Mouse (Mus musculus) hindbrain, embryonic 13.5 days (tissue): ENCODE results near the gene Zswim7. TPM values are rescaled to one million over a fixed set of nuclear protein-coding genes. Genes with fewer than 3 reads are reported as not detected.

Experiments
- ATAC-seq: fragments of 200-750 bp; cut with Nextera tagmentation; 2 replicates; pipeline ENCODE4 v1.8.0; 2017; ENCODE audit warnings: moderate TSS enrichment; ENCODE audit not compliant: low FRiP score
- H3K27ac ChIP-seq: fragments of 300-500 bp; sonication (generic); 2 replicates; pipeline ENCODE4 v1.5.1; 2015; ENCODE audit warnings: inconsistent platforms, mild to moderate bottlenecking, moderate library complexity
- H3K27me3 ChIP-seq: fragments of 300-500 bp; sonication (generic); 2 replicates; pipeline ENCODE4 v1.6.1; 2015; ENCODE audit warnings: mild to moderate bottlenecking, inconsistent platforms
- H3K36me3 ChIP-seq: fragments of 300-500 bp; sonication (generic); 2 replicates; pipeline ENCODE4 v1.6.1; 2015; ENCODE audit warnings: mild to moderate bottlenecking, inconsistent platforms
- H3K4me1 ChIP-seq: fragments of 300-500 bp; sonication (generic); replicated peaks from 2 replicates; pipeline ENCODE4 v1.6.1; 2015; ENCODE audit warnings: inconsistent platforms
- H3K4me2 ChIP-seq: fragments of 300-500 bp; sonication (generic); 2 replicates; pipeline ENCODE4 v1.6.1; 2015; ENCODE audit warnings: inconsistent platforms, mild to moderate bottlenecking, moderate library complexity
- H3K4me3 ChIP-seq: fragments of 300-500 bp; sonication (generic); 2 replicates; pipeline ENCODE4 v1.5.1; 2015; ENCODE audit warnings: mild to moderate bottlenecking, inconsistent platforms
- H3K9ac ChIP-seq: fragments of 300-500 bp; sonication (generic); 2 replicates; pipeline ENCODE4 v1.6.1; 2015; ENCODE audit warnings: mild to moderate bottlenecking, inconsistent platforms
- H3K9me3 ChIP-seq: fragments of 300-500 bp; sonication (generic); 2 replicates; pipeline ENCODE4 v1.6.1; 2016; ENCODE audit warnings: inconsistent platforms
- WGBS: fragments of 180-500 bp; shearing (Covaris S2); methylation state at CpG from one replicate; pipeline ENCODE4 v1.1.7; 2015; 5-methylcytosine and 5-hydroxymethylcytosine counted together
- polyA plus RNA-seq: library from polyadenylated mRNA; unstranded; fragments of >200 nt; fragmentation: Nextera tagmentation; extraction: Ambion mirVana; gene quantifications from 2 replicates; pipeline ENCODE4 v1.2.1, GENCODE M21; 2015

Zswim7 gene
- polyA plus RNA-seq, 1 experiment from 2014 or later: 16.1 TPM

DNA sequence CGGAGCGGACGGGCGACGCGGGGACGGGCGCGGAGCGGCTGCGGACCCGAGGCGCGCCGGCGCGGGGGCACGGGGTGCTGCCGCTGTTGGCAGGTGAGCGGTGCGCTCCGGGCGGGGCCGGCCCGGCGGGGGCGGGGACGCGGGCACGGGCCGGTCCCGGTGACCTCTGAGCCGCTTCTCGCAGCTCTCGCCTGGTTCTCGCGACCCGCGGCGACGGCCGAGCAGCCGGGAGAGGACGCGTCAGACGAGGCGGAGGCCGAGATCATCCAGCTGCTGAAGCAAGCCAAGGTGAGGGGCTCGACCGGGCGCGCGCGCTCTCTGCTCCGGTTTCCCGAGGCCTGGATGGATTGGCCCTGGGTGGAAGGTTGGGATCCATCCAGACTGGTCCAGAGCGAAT lies 424 bp upstream of the Zswim7 start:
- Histone ChIP-seq H3K4me3 (peak overlapping the region; percentile 94), H3K27me3 (no peaks in the 10 kb centered on the region), H3K4me2 (peak overlapping the region; percentile 72), H3K4me1 (peaks cover 14% of the 10 kb centered on the region), H3K36me3 (peaks cover 32% of the 10 kb centered on the region), H3K9me3 (no peaks in the 10 kb centered on the region), H3K27ac (peak overlapping the region; percentile 93), H3K9ac (peak overlapping the region; percentile 89)
- 0% methylated on average over 18 of the region's 57 CpGs for WGBS
- peak; percentile 81 for ATAC-seq

DNA sequence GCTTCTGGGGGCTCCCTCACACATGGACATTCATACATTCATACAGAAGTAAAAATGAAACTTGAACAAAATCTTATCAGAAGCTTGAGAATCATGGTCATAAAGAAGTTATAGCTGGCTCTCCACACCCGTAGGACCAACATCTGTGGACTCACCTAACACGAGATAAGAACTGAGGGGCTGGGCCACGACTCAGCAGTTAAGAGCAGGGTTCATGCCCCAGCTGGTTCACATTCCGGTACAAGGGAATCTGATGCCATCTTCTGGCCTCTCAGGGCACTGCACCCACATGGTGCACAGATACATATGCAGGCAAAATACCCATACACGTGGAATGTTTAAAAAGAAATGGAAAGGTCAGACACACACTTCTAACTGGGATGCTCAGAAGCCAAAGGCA lies 3.1 kb downstream of the Zswim7 start:
- no peaks in the 10 kb centered on the region for H3K9me3 ChIP-seq
- H3K4me2 ChIP-seq: no peak overlapping the region
- no peak for ATAC-seq
- no peak overlapping the region for H3K27ac ChIP-seq
- peaks cover under 1% of the 10 kb centered on the region for H3K36me3 ChIP-seq
- no peak overlapping the region for H3K9ac ChIP-seq
- H3K4me1 ChIP-seq: peaks cover 10% of the 10 kb centered on the region
- no peak overlapping the region for H3K4me3 ChIP-seq
- no peaks in the 10 kb centered on the region for H3K27me3 ChIP-seq
- 22% methylated on average over 5 of the region's 5 CpGs for whole genome bisulfite sequencing

DNA sequence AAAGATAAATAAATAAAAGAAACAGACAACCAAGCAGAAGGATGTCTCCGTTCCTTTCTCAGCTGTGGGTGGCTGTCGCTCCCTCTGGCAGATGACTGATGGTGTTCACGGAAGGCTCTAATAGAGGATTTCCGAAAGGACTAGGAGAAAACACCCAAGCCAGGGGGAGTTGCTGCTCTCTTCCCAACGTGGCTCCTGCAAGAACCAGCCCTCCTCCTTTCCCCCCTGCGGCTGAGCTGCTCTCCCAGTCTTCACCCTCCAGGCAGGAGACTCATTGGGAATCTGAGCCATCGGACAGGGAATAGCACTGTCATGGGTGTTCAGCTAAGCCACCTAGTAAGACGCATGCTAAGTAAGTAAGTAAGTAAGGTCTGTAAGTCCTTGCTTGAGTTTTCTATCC lies 4.1 kb downstream of the Zswim7 start:
- Histone ChIP-seq H3K9ac (no peak overlapping the region), H3K4me1 (peaks cover 2% of the 10 kb centered on the region), H3K4me3 (no peak overlapping the region), H3K27ac (no peak overlapping the region), H3K36me3 (no peaks in the 10 kb centered on the region), H3K27me3 (no peaks in the 10 kb centered on the region), H3K9me3 (no peaks in the 10 kb centered on the region), H3K4me2 (no peak overlapping the region)
- no peak for ATAC-seq
- WGBS: 59% methylated on average over 8 of the region's 8 CpGs

DNA sequence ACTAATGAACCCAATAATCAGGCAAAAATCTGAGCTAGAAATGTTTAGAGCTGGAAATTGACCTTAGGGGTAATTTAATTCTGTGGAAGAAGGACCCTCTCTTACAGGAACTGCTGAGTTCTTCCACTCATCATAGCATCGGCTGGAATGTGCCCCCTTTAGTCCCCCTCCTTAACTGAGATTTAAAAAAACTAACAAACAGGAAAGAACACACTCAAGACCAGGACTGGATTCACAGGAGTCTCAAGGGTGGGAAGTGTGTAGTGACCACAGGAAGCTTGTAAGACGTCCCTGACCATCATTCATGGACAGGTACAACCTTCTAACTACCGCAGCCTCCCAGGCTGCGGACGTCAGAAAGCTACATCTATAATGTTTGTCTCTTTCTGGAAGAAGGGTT lies 10.3 kb downstream of the Zswim7 start:
- no peak overlapping the region for H3K4me2 ChIP-seq
- no peaks in the 10 kb centered on the region for H3K36me3 ChIP-seq
- WGBS: 68% methylated on average over 5 of the region's 5 CpGs
- ATAC-seq: no peak
- H3K27ac ChIP-seq: no peak overlapping the region
- no peak overlapping the region for H3K4me3 ChIP-seq
- H3K27me3 ChIP-seq: no peaks in the 10 kb centered on the region
- H3K9ac ChIP-seq: no peak overlapping the region
- peaks cover 22% of the 10 kb centered on the region for H3K4me1 ChIP-seq
- H3K9me3 ChIP-seq: no peaks in the 10 kb centered on the region

DNA sequence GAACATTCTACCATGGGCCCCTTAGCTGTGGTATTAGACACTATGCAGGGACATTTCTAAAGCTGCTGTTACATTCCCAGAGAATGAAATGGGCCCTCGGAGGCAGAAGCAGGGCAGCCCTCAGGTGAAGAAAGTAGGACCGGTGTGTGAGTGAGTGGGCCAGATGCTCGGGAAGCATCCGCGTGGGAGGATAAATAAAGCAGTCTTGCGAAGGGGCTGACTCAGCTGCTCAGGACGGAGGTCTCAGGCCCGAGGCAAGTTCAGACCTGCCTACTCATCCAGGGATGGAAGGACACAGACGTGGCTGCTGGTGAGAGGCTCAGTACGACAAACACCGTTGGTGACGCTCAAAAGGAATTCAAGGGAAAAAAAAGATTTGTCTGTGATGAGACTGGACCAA lies 12.1 kb downstream of the Zswim7 start:
- H3K27me3 ChIP-seq: no peaks in the 10 kb centered on the region
- H3K9ac ChIP-seq: no peak overlapping the region
- H3K9me3 ChIP-seq: no peaks in the 10 kb centered on the region
- 74% methylated on average over 12 of the region's 12 CpGs for WGBS
- no peak for ATAC-seq
- H3K36me3 ChIP-seq: no peaks in the 10 kb centered on the region
- H3K4me1 ChIP-seq: peaks cover 29% of the 10 kb centered on the region
- H3K4me2 ChIP-seq: no peak overlapping the region
- no peak overlapping the region for H3K27ac ChIP-seq
- no peak overlapping the region for H3K4me3 ChIP-seq

DNA sequence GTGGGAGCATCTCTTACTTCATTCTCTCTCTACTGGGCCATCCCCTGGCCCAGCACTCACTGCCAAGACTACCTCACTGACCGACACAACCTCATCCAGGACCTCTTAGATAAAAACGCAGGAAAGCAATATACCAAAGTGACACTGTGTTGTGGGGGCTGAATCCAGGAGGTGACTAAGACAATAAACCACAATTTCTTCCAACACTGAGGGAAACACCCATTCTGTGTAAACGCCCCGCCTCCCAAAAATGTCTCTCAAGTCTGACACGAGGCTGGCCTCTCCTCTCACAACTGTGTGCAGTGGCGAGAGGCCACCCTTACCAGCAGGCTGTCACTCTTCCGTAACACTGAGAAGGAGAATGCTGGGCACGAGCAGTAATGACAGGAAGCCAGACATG lies 12.8 kb downstream of the Zswim7 start:
- H3K9ac ChIP-seq: no peak overlapping the region
- H3K4me2 ChIP-seq: no peak overlapping the region
- 80% methylated on average over 8 of the region's 8 CpGs for WGBS
- H3K4me3 ChIP-seq: no peak overlapping the region
- no peaks in the 10 kb centered on the region for H3K27me3 ChIP-seq
- H3K36me3 ChIP-seq: no peaks in the 10 kb centered on the region
- H3K9me3 ChIP-seq: no peaks in the 10 kb centered on the region
- H3K27ac ChIP-seq: no peak overlapping the region
- ATAC-seq: no peak
- H3K4me1 ChIP-seq: peaks cover 34% of the 10 kb centered on the region

DNA sequence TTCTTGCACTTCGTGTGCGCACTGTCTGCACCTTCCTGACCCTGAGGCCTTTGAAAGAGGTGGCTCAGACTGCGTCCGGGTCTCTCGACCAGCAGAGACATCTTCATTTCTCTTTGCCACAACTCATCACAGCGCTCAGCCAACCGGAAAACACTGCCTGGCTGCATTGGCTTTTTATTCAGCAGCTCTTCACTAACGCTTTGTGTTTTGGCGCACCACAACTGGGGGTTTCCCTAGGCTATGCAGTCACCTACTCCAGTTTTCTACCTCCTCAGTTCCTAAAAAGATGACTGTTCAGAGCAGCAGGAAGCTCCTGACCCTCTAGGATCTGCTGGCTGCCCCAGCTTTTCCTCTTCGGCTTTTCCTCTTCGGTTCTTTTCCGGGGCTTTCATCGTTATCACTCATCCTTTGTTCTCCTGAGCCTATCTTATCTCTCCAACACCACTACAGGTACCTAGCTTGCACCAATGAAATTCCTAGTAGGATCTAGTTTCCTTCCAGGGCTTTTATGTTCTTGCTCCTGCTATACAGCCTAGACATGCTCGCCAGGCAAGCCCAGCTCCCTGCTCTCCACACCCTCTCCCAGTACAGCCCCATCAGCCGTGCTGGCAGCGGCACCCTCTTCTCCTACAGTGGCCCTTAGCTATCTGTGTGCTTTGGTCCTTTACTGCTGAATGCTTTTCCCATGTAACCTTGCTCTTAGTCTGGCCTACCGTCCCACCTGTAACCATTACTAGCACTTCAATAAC lies 14.5 kb downstream of the Zswim7 start:
- no peak overlapping the region for H3K4me3 ChIP-seq
- peaks cover 35% of the 10 kb centered on the region for H3K4me1 ChIP-seq
- peak overlapping the region; percentile 35; the same call in 1 of the 2 replicates for H3K9ac ChIP-seq
- no peaks in the 10 kb centered on the region for H3K27me3 ChIP-seq
- 42% methylated on average over 17 of the region's 17 CpGs for WGBS
- H3K9me3 ChIP-seq: no peaks in the 10 kb centered on the region
- H3K4me2 ChIP-seq: no peak overlapping the region
- H3K36me3 ChIP-seq: no peaks in the 10 kb centered on the region
- ATAC-seq: no peak
- peak overlapping the region; percentile 60 for H3K27ac ChIP-seq

DNA sequence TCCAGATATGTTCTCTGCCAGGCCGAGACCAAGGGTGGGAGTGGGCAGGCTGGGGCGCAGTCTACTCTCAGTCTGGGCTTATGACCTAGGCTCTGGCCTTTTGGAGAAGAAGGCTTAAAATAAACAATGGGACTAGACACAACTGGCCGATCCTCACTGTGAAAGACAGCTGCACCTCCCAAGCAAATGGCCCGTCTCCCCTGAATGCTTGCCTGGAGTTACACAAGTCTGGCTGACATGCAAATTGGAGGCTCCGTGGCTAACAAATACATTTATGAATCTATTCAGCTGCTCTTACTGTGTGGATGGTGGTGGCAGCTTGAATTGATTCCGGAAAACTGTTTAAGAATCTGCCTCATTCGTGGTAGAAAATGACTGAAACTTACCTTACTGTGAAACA lies 15.5 kb downstream of the Zswim7 start:
- Histone ChIP-seq H3K4me3 (no peak overlapping the region), H3K27ac (0 out of 2 replicates have a peak overlapping the region, but pooled peaks have one; percentile 4), H3K4me1 (peaks cover 35% of the 10 kb centered on the region), H3K9ac (no peak overlapping the region; the same call in 1 of the 2 replicates), H3K9me3 (no peaks in the 10 kb centered on the region), H3K27me3 (no peaks in the 10 kb centered on the region), H3K36me3 (no peaks in the 10 kb centered on the region), H3K4me2 (no peak overlapping the region)
- no peak for ATAC-seq
- WGBS: 41% methylated on average over 7 of the region's 7 CpGs

DNA sequence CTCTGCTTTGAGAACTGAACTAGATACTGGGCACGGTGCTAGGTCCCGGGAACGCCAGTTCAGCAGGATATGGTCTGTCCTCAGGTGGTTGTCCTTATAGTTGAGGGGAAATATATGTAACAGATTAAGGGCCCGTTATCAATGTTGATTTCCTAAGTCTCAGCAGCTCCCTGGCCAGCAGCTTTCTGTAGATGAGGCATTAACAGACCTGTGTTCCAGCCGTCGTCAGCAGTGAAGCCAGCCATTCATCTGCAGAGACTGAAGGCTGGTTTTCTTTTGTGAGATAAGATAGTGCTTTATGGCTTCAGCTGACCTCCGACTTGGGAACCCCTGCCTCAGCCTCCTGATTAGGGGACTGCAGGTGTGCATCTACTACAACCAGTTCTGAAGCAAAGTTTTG lies 17.2 kb downstream of the Zswim7 start:
- no peak for ATAC-seq

DNA sequence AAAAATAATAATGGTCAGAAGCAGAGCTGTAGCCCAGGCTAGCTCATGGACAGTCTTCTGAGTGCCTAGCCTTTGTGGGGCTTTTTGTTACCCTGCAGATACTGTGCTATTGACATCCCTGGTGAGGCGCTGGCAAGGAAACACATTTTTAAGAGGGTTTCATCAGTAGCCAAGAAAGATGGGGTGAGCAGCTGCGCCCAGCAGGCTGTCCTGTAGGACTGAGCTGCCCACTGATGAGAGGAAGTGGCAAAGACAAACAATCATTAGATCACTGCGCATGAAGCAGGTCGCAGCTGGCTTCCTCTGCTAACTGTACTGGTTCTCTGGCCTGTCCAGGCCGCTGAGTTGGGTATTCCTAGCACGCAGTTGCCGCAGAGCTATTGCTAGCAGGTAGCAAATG lies 17.6 kb downstream of the Zswim7 start:
- Histone ChIP-seq H3K27me3 (no peaks in the 10 kb centered on the region), H3K36me3 (no peaks in the 10 kb centered on the region), H3K4me1 (peaks cover 34% of the 10 kb centered on the region), H3K27ac (0 out of 2 replicates have a peak overlapping the region, but pooled peaks have one; percentile 23), H3K4me2 (no peak overlapping the region), H3K4me3 (no peak overlapping the region), H3K9me3 (no peaks in the 10 kb centered on the region), H3K9ac (no peak overlapping the region)
- WGBS: 63% methylated on average over 7 of the region's 7 CpGs
- ATAC-seq: no peak

More for the DNA sequence above, 17.2 kb downstream of the Zswim7 start:
- 72% methylated on average over 7 of the region's 7 CpGs for WGBS
- H3K9ac ChIP-seq: no peak overlapping the region
- no peaks in the 10 kb centered on the region for H3K36me3 ChIP-seq
- no peaks in the 10 kb centered on the region for H3K27me3 ChIP-seq
- H3K9me3 ChIP-seq: no peaks in the 10 kb centered on the region
- no peak overlapping the region for H3K4me3 ChIP-seq
- H3K4me1 ChIP-seq: peaks cover 34% of the 10 kb centered on the region
- H3K4me2 ChIP-seq: no peak overlapping the region
- 0 out of 2 replicates have a peak overlapping the region, but pooled peaks have one; percentile 23 for H3K27ac ChIP-seq

DNA sequence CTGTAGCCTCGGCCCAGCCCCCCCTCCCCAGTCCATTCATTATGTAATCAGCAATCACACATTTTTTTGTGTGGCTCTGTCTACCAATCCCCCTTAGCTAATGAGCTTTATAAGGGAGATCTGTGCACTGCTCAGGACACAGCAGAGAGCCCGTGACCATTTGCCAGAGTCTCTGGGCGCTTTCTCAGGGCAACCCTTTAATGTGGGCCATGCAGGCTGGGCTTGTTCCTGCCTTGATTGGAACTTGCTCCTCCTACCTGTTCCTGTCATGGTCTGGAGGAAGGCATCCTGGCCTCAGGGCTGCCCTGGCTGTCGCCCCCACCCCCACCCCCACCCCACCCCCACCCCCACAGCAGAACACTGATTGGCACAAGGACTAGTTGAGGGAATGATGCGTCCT lies 22.0 kb downstream of the Zswim7 start:
- H3K9me3 ChIP-seq: no peaks in the 10 kb centered on the region
- H3K4me1 ChIP-seq: peaks cover 8% of the 10 kb centered on the region; the same call in 1 of the 2 replicates
- no peaks in the 10 kb centered on the region for H3K36me3 ChIP-seq
- no peak overlapping the region for H3K4me2 ChIP-seq
- WGBS: 63% methylated on average over 5 of the region's 5 CpGs
- ATAC-seq: no peak
- H3K27me3 ChIP-seq: no peaks in the 10 kb centered on the region
- no peak overlapping the region for H3K4me3 ChIP-seq
- H3K9ac ChIP-seq: no peak overlapping the region
- H3K27ac ChIP-seq: no peak overlapping the region

DNA sequence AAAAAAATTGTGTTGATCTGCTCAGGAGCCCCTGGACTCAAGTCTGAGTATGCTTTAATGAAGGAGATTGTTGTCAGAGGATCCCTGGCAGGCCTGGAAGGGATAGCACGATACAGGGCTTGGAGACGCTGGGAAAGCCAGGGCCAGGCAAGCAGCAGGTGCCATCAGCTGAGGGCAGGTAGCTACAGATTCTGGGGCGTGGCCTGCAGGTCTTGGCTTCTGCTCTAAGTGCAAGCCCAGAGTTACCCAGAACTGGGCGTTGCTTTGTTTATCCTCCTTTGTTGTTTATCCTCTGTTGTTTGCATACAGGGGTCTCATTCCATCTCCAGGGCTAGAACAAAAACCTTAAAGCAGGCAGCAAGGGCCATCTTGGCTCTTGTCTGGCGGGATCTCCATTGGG lies 27.8 kb downstream of the Zswim7 start:
- Histone ChIP-seq H3K36me3 (no peaks in the 10 kb centered on the region), H3K27me3 (peaks cover 30% of the 10 kb centered on the region), H3K27ac (no peak overlapping the region), H3K4me2 (no peak overlapping the region), H3K4me3 (no peak overlapping the region), H3K9ac (no peak overlapping the region), H3K4me1 (peaks cover 12% of the 10 kb centered on the region), H3K9me3 (no peaks in the 10 kb centered on the region)
- 81% methylated on average over 5 of the region's 5 CpGs for WGBS
- ATAC-seq: no peak

DNA sequence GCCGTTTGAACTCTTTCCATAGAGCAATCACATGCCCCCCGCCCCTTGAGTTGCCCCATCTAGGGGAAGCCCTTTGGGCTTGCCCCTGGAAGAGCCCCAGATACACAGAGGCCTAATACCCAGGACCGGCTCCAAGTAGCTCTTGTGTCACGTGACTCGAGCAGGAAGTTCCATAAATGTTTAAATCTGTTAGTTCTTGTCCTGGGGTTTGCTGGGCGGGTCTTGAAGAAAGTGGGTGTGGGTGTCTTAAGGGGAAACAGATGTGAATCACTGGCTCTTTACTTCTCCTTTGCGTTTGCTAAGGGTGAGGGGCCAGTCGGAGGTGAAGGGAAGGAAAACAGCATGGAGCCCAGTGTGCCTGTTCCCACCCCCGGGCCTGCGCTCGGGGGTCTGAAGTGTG lies 30.1 kb downstream of the Zswim7 start:
- Histone ChIP-seq H3K9me3 (no peaks in the 10 kb centered on the region), H3K27ac (no peak overlapping the region), H3K4me2 (peak overlapping the region; percentile 99; the same call in 1 of the 2 replicates), H3K27me3 (peaks cover 40% of the 10 kb centered on the region), H3K4me1 (peaks cover 16% of the 10 kb centered on the region), H3K36me3 (no peaks in the 10 kb centered on the region), H3K4me3 (no peak overlapping the region), H3K9ac (no peak overlapping the region)
- 81% methylated on average over 11 of the region's 11 CpGs for WGBS
- no peak for ATAC-seq
